Mouse (Mus musculus) kidney, postnatal 0 days (tissue): ENCODE data around the gene Platr17. TPM values are rescaled to one million over a fixed set of nuclear protein-coding genes. Genes with fewer than 3 reads are reported as not detected.
A peak's percentile ranks its signal among the peaks of the same experiment; 100 is the strongest.
"Not testable (repeated sequence)": the region's sequence is repeated elsewhere in the genome, so short reads cannot be mapped to it uniquely, and the experiment has no call there.

Experiments
- ATAC-seq: fragments of 200-750 bp; cut with Nextera tagmentation; replicated peaks from 2 replicates; pipeline ENCODE4 v1.8.0; 2017; ENCODE audit warnings: low read depth, moderate number of reproducible peaks, moderate TSS enrichment, moderate library complexity; ENCODE audit not compliant: low FRiP score
- DNase-seq: peaks from one replicate; pipeline ENCODE4 v3.0.0-alpha.2; 2016; ENCODE audit warnings: low spot score
- H3K27ac ChIP-seq: fragments of 300-500 bp; sonication (generic); 2 replicates; pipeline ENCODE4 v1.5.1; 2014; ENCODE audit warnings: mild to moderate bottlenecking
- H3K27me3 ChIP-seq: fragments of 300-500 bp; sonication (generic); 2 replicates; pipeline ENCODE4 v1.6.1; 2014; ENCODE audit warnings: low read length, mixed read lengths; ENCODE audit not compliant: insufficient read depth
- H3K36me3 ChIP-seq: fragments of 300-500 bp; sonication (generic); 2 replicates; pipeline ENCODE4 v1.6.1; 2014; ENCODE audit warnings: low read length, mixed read lengths; ENCODE audit not compliant: insufficient read depth
- H3K4me1 ChIP-seq: fragments of 300-500 bp; sonication (generic); replicated peaks from 2 replicates; pipeline ENCODE4 v1.6.1; 2014; ENCODE audit warnings: antibody characterized with exemption, low read length, mixed read lengths; ENCODE audit not compliant: insufficient read depth
- H3K4me2 ChIP-seq: fragments of 300-500 bp; sonication (generic); 2 replicates; pipeline ENCODE4 v1.6.1; 2014; ENCODE audit warnings: mild to moderate bottlenecking, low read length, moderate library complexity, mixed read lengths
- H3K4me3 ChIP-seq: fragments of 300-500 bp; sonication (generic); replicated peaks from 2 replicates; pipeline ENCODE4 v1.5.1; 2014; ENCODE audit warnings: low read depth, low read length
- H3K9ac ChIP-seq: fragments of 300-500 bp; sonication (generic); 2 replicates; pipeline ENCODE4 v1.6.1; 2014; ENCODE audit warnings: low read depth, low read length
- H3K9me3 ChIP-seq: fragments of 300-500 bp; sonication (generic); replicated peaks from 2 replicates; pipeline ENCODE4 v1.6.1; 2016; ENCODE audit warnings: low read length, inconsistent platforms, mixed read lengths
- CTCF ChIP-seq: IDR thresholded peaks from 2 replicates; pipeline ENCODE4 v1.5.1; 2016; ENCODE audit warnings: antibody characterized with exemption, low read depth, mild to moderate bottlenecking, moderate library complexity
- WGBS: fragments of 180-500 bp; shearing (Covaris S2); extraction: QIAGEN DNeasy Blood & Tissue Kit; methylation state at CpG from one replicate; pipeline ENCODE4 v1.1.7; 2014; 5-methylcytosine and 5-hydroxymethylcytosine counted together
- polyA plus RNA-seq: library from polyadenylated mRNA; unstranded; fragments of >200 nt; fragmentation: Nextera tagmentation; extraction: Ambion mirVana; gene quantifications from 2 replicates; pipeline ENCODE4 v1.2.1, GENCODE M21; 2015

Platr17 gene
- polyA plus RNA-seq, 1 experiment from 2014 or later = 0.29 TPM

GRCm38 (mm10) chr17:33897114-33897794 lies 7.7 kb upstream of the Platr17 start:
- H3K27me3 ChIP-seq = no peaks in the 10 kb centered on the region
- H3K4me3 ChIP-seq = no peak overlapping the region
- H3K36me3 ChIP-seq = no peaks in the 10 kb centered on the region
- DNase-seq = peak; percentile 85
- H3K4me2 ChIP-seq = no peak overlapping the region
- H3K4me1 ChIP-seq = no peaks in the 10 kb centered on the region
- H3K27ac ChIP-seq = no peak overlapping the region
- no peak overlapping the region for H3K9ac ChIP-seq
- WGBS = 46% methylated on average over 6 of the region's 6 CpGs
- H3K9me3 ChIP-seq = no peaks in the 10 kb centered on the region
- no peak; the same call in 1 of the 2 replicates for ATAC-seq
- TF ChIP-seq CTCF = peak; percentile 89

- 87% methylated on average over 4 of the region's 4 CpGs for WGBS
- H3K36me3 ChIP-seq, ATAC-seq, H3K9me3 ChIP-seq, DNase-seq, H3K4me2 ChIP-seq, H3K27ac ChIP-seq, H3K4me3 ChIP-seq, H3K9ac ChIP-seq, H3K27me3 ChIP-seq, H3K4me1 ChIP-seq: not testable (repeated sequence)
These were observed 6.7 kb upstream of the Platr17 start for GRCm38 (mm10) chr17:33898193-33898592.

- Histone ChIP-seq H3K4me3 (no peak overlapping the region), H3K4me2 (no peak overlapping the region), H3K9ac (no peak overlapping the region), H3K27ac (no peak overlapping the region), H3K27me3 (no peaks in the 10 kb centered on the region), H3K4me1 (no peaks in the 10 kb centered on the region), H3K36me3 (no peaks in the 10 kb centered on the region), H3K9me3 (no peaks in the 10 kb centered on the region)
- WGBS = 79% methylated on average over 4 of the region's 4 CpGs
- no peak for TF ChIP-seq CTCF
- no peak for DNase-seq
- no peak for ATAC-seq
These were observed 5.3 kb upstream of the Platr17 start for GRCm38 (mm10) chr17:33899642-33900041.

- ATAC-seq (no peak), DNase-seq (no peak)
- Histone ChIP-seq H3K9ac (no peak overlapping the region), H3K9me3 (no peaks in the 10 kb centered on the region), H3K4me1 (no peaks in the 10 kb centered on the region), H3K4me3 (no peak overlapping the region), H3K27ac (no peak overlapping the region), H3K36me3 (no peaks in the 10 kb centered on the region), H3K4me2 (no peak overlapping the region), H3K27me3 (no peaks in the 10 kb centered on the region)
- 63% methylated on average over 7 of the region's 7 CpGs for WGBS
- no peak for TF ChIP-seq CTCF
These were observed 4.5 kb upstream of the Platr17 start for GRCm38 (mm10) chr17:33900281-33900988.

- TF ChIP-seq CTCF = no peak
These were observed 4.0 kb upstream of the Platr17 start for GRCm38 (mm10) chr17:33900989-33901314.

GRCm38 (mm10) chr17:33901653-33902052 lies 3.3 kb upstream of the Platr17 start:
- DNase-seq = no peak
- H3K4me1 ChIP-seq = no peaks in the 10 kb centered on the region
- no peak for TF ChIP-seq CTCF
- H3K27me3 ChIP-seq = no peaks in the 10 kb centered on the region
- no peaks in the 10 kb centered on the region for H3K36me3 ChIP-seq
- no peak overlapping the region for H3K9ac ChIP-seq
- WGBS = 67% methylated on average over 4 of the region's 4 CpGs
- no peak for ATAC-seq
- H3K27ac ChIP-seq = no peak overlapping the region
- no peaks in the 10 kb centered on the region for H3K9me3 ChIP-seq
- H3K4me3 ChIP-seq = no peak overlapping the region
- no peak overlapping the region for H3K4me2 ChIP-seq

More at GRCm38 (mm10) chr17:33900989-33901314, 4.0 kb upstream of the Platr17 start:
- no peak overlapping the region for H3K27ac ChIP-seq
- H3K36me3 ChIP-seq = no peaks in the 10 kb centered on the region
- no peaks in the 10 kb centered on the region for H3K4me1 ChIP-seq
- H3K4me3 ChIP-seq = no peak overlapping the region
- no peak for ATAC-seq
- no peaks in the 10 kb centered on the region for H3K27me3 ChIP-seq
- DNase-seq = no peak
- H3K9ac ChIP-seq = no peak overlapping the region
- no peak overlapping the region for H3K4me2 ChIP-seq
- WGBS = 85% methylated on average over 4 of the region's 4 CpGs
- no peaks in the 10 kb centered on the region for H3K9me3 ChIP-seq
